Mouse (Mus musculus) midbrain, embryonic 16.5 days (tissue): ENCODE measurements around the gene Pappa. TPM values are rescaled to one million over a fixed set of nuclear protein-coding genes. Genes with fewer than 3 reads are reported as not detected.

ENCODE experiments used
- ATAC-seq: fragments of 200-750 bp; cut with Nextera tagmentation; 2 replicates; pipeline ENCODE4 v1.8.0; 2017; ENCODE audit warnings: moderate TSS enrichment
- H3K27ac ChIP-seq: fragments of 300-500 bp; sonication (generic); 2 replicates; pipeline ENCODE4 v1.5.1; 2014; ENCODE audit warnings: mild to moderate bottlenecking, low read length, mixed read lengths
- H3K27me3 ChIP-seq: fragments of 300-500 bp; sonication (generic); 2 replicates; pipeline ENCODE4 v1.6.1; 2014; ENCODE audit warnings: low read depth, low read length, mixed read lengths; ENCODE audit not compliant: control insufficient read depth, insufficient read depth
- H3K36me3 ChIP-seq: fragments of 300-500 bp; sonication (generic); 2 replicates; pipeline ENCODE4 v1.6.1; 2014; ENCODE audit warnings: mild to moderate bottlenecking, low read length, moderate library complexity, mixed read lengths; ENCODE audit not compliant: control insufficient read depth, insufficient read depth
- H3K4me1 ChIP-seq: fragments of 300-500 bp; sonication (generic); 2 replicates; pipeline ENCODE4 v1.6.1; 2014; ENCODE audit warnings: mild to moderate bottlenecking, low read length, mixed read lengths; ENCODE audit not compliant: control insufficient read depth, insufficient read depth
- H3K4me2 ChIP-seq: fragments of 300-500 bp; sonication (generic); 2 replicates; pipeline ENCODE4 v1.6.1; 2014; ENCODE audit warnings: mild to moderate bottlenecking, low read length, mixed read lengths
- H3K4me3 ChIP-seq: fragments of 300-500 bp; sonication (generic); 2 replicates; pipeline ENCODE4 v1.5.1; 2014; ENCODE audit warnings: low read depth, mild to moderate bottlenecking, low read length, moderate library complexity, mixed read lengths
- H3K9ac ChIP-seq: fragments of 300-500 bp; sonication (generic); 2 replicates; pipeline ENCODE4 v1.6.1; 2014; ENCODE audit warnings: low read depth, low read length, mixed read lengths
- H3K9me3 ChIP-seq: fragments of 300-500 bp; sonication (generic); replicated peaks from 2 replicates; pipeline ENCODE4 v1.6.1; 2014; ENCODE audit warnings: mild to moderate bottlenecking, low read length, mixed read lengths; ENCODE audit not compliant: control insufficient read depth, poor library complexity, severe bottlenecking
- WGBS: fragments of 180-500 bp; shearing (Covaris S2); extraction: QIAGEN DNeasy Blood & Tissue Kit; methylation state at CpG from one replicate; pipeline ENCODE4 v1.1.7; 2014; 5-methylcytosine and 5-hydroxymethylcytosine counted together
- polyA plus RNA-seq: library from polyadenylated mRNA; unstranded; fragments of >200 nt; fragmentation: Nextera tagmentation; extraction: Ambion mirVana; gene quantifications from 2 replicates; pipeline ENCODE4 v1.2.1, GENCODE M21; 2015

The Pappa gene
- polyA plus RNA-seq, 1 experiment from 2014 or later = 0.75 TPM

- no peaks in the 10 kb centered on the region for H3K27me3 ChIP-seq
- no peak overlapping the region for H3K4me3 ChIP-seq
These were observed 63.7 kb downstream of the Pappa start for GRCm38 (mm10) chr4:65187716-65188115.

GRCm38 (mm10) chr4:65188921-65189485 lies 65.0 kb downstream of the Pappa start:
- Histone ChIP-seq H3K4me1 (no peaks in the 10 kb centered on the region), H3K4me3 (no peak overlapping the region), H3K9ac (no peak overlapping the region), H3K9me3 (no peaks in the 10 kb centered on the region), H3K27me3 (no peaks in the 10 kb centered on the region), H3K36me3 (no peaks in the 10 kb centered on the region), H3K4me2 (no peak overlapping the region), H3K27ac (no peak overlapping the region)
- no peak for ATAC-seq
- WGBS = 83% methylated on average over 6 of the region's 6 CpGs

More at GRCm38 (mm10) chr4:65187716-65188115, 63.7 kb downstream of the Pappa start:
- Histone ChIP-seq H3K4me1 (no peaks in the 10 kb centered on the region), H3K9me3 (no peaks in the 10 kb centered on the region), H3K27ac (no peak overlapping the region), H3K4me2 (no peak overlapping the region), H3K9ac (no peak overlapping the region), H3K36me3 (no peaks in the 10 kb centered on the region)
- ATAC-seq = no peak
- WGBS = 95% methylated on average over 1 of the region's 1 CpGs

GRCm38 (mm10) chr4:65192810-65193209 lies 68.8 kb downstream of the Pappa start:
- Histone ChIP-seq H3K9ac (no peak overlapping the region), H3K27me3 (no peaks in the 10 kb centered on the region), H3K4me3 (no peak overlapping the region), H3K9me3 (no peaks in the 10 kb centered on the region), H3K4me2 (no peak overlapping the region), H3K27ac (no peak overlapping the region), H3K36me3 (no peaks in the 10 kb centered on the region), H3K4me1 (no peaks in the 10 kb centered on the region)
- ATAC-seq = no peak
- WGBS = 94% methylated on average over 3 of the region's 3 CpGs

- Histone ChIP-seq H3K4me1 (no peaks in the 10 kb centered on the region), H3K4me2 (no peak overlapping the region), H3K9ac (no peak overlapping the region), H3K27me3 (no peaks in the 10 kb centered on the region), H3K27ac (no peak overlapping the region), H3K4me3 (no peak overlapping the region), H3K36me3 (no peaks in the 10 kb centered on the region), H3K9me3 (no peaks in the 10 kb centered on the region)
- 97% methylated on average over 1 of the region's 1 CpGs for WGBS
- ATAC-seq = no peak
These were observed 72.0 kb downstream of the Pappa start for GRCm38 (mm10) chr4:65195971-65196370.

GRCm38 (mm10) chr4:65203666-65204065 lies 79.7 kb downstream of the Pappa start:
- Histone ChIP-seq H3K9me3 (no peaks in the 10 kb centered on the region), H3K9ac (no peak overlapping the region), H3K27me3 (no peaks in the 10 kb centered on the region), H3K36me3 (no peaks in the 10 kb centered on the region), H3K4me3 (no peak overlapping the region), H3K27ac (no peak overlapping the region), H3K4me2 (no peak overlapping the region), H3K4me1 (no peaks in the 10 kb centered on the region)
- WGBS = 87% methylated on average over 5 of the region's 5 CpGs
- no peak for ATAC-seq

- 89% methylated on average over 2 of the region's 2 CpGs for WGBS
- H3K9me3 ChIP-seq = no peaks in the 10 kb centered on the region
- H3K4me3 ChIP-seq = no peak overlapping the region
- no peak for ATAC-seq
- H3K4me2 ChIP-seq = no peak overlapping the region
- H3K36me3 ChIP-seq = no peaks in the 10 kb centered on the region
- no peak overlapping the region for H3K9ac ChIP-seq
- no peak overlapping the region for H3K27ac ChIP-seq
- H3K4me1 ChIP-seq = no peaks in the 10 kb centered on the region
- no peaks in the 10 kb centered on the region for H3K27me3 ChIP-seq
These were observed 81.5 kb downstream of the Pappa start for GRCm38 (mm10) chr4:65205446-65205845.

- no peaks in the 10 kb centered on the region for H3K36me3 ChIP-seq
- no peaks in the 10 kb centered on the region for H3K9me3 ChIP-seq
- no peak overlapping the region for H3K27ac ChIP-seq
- H3K9ac ChIP-seq = no peak overlapping the region
- H3K4me1 ChIP-seq = no peaks in the 10 kb centered on the region
- 89% methylated on average over 3 of the region's 3 CpGs for WGBS
- no peak for ATAC-seq
- H3K4me3 ChIP-seq = no peak overlapping the region
- H3K4me2 ChIP-seq = no peak overlapping the region
- H3K27me3 ChIP-seq = no peaks in the 10 kb centered on the region
These were observed 85.5 kb downstream of the Pappa start for GRCm38 (mm10) chr4:65209369-65210015.

- Histone ChIP-seq H3K27me3 (no peaks in the 10 kb centered on the region), H3K27ac (no peak overlapping the region), H3K4me3 (no peak overlapping the region), H3K4me2 (no peak overlapping the region), H3K36me3 (no peaks in the 10 kb centered on the region), H3K9ac (no peak overlapping the region), H3K9me3 (no peaks in the 10 kb centered on the region), H3K4me1 (no peaks in the 10 kb centered on the region)
- no peak for ATAC-seq
- 14% methylated on average over 3 of the region's 3 CpGs for whole genome bisulfite sequencing
These were observed 92.7 kb downstream of the Pappa start for GRCm38 (mm10) chr4:65216682-65217081.

GRCm38 (mm10) chr4:65217651-65218364 lies 93.8 kb downstream of the Pappa start:
- Histone ChIP-seq H3K4me2 (no peak overlapping the region), H3K4me3 (no peak overlapping the region), H3K36me3 (no peaks in the 10 kb centered on the region), H3K27me3 (no peaks in the 10 kb centered on the region), H3K9ac (no peak overlapping the region), H3K4me1 (no peaks in the 10 kb centered on the region), H3K27ac (no peak overlapping the region), H3K9me3 (no peaks in the 10 kb centered on the region)
- no peak for ATAC-seq
- 68% methylated on average over 9 of the region's 9 CpGs for WGBS
